Mouse (Mus musculus): ENCODE data around the gene Gm27029.
A peak's percentile ranks its signal among the peaks of the same experiment; 100 is the strongest.
"Not testable (repeated sequence)": the region's sequence is repeated elsewhere in the genome, so short reads cannot be mapped to it uniquely, and the experiment has no call there.

Gm27029 gene

GRCm38 (mm10) chr11:101419610-101420009, 5.0 kb downstream of the Gm27029 start:
- DNase-seq (ENCODE audit: low spot score): no peak

- no peak for DNase-seq (ENCODE audit: low spot score)
These were observed 5.6 kb downstream of the Gm27029 start for GRCm38 (mm10) chr11:101418991-101419390.

- DNase-seq (ENCODE audit: low spot score): peak; percentile 82
These were observed 7.3 kb downstream of the Gm27029 start, which contains the start of gene Aarsd1 for GRCm38 (mm10) chr11:101417101-101417855. Aarsd1 (minus strand) TSS chr11:101417615.

GRCm38 (mm10) chr11:101416433-101417100, 8.0 kb downstream of the Gm27029 start:
- peak; percentile 70 for DNase-seq (ENCODE audit: low spot score)

- no peak for DNase-seq (ENCODE audit: low spot score)
These were observed 9.3 kb downstream of the Gm27029 start for GRCm38 (mm10) chr11:101415306-101415705.

GRCm38 (mm10) chr11:101395110-101395509, 29.5 kb downstream of the Gm27029 start:
- peak; percentile 42 for DNase-seq (ENCODE audit: low spot score)

- DNase-seq (ENCODE audit: low spot score): no peak
These were observed 42.8 kb downstream of the Gm27029 start for GRCm38 (mm10) chr11:101381817-101382216.

- no peak for DNase-seq (ENCODE audit: low spot score)
These were observed 45.7 kb downstream of the Gm27029 start for GRCm38 (mm10) chr11:101378926-101379325.

GRCm38 (mm10) chr11:101378196-101378595, 46.4 kb downstream of the Gm27029 start:
- not testable (repeated sequence) for DNase-seq (ENCODE audit: low spot score)

- DNase-seq (ENCODE audit: low spot score): no peak
These were observed 50.1 kb downstream of the Gm27029 start for GRCm38 (mm10) chr11:101374421-101374938.

GRCm38 (mm10) chr11:101370141-101370540, 54.5 kb downstream of the Gm27029 start:
- no peak for DNase-seq (ENCODE audit: low spot score)

- DNase-seq (ENCODE audit: low spot score): no peak
These were observed 57.2 kb downstream of the Gm27029 start, which contains the start of gene G6pc for GRCm38 (mm10) chr11:101367326-101367935. G6pc (plus strand) TSS chr11:101367561.

GRCm38 (mm10) chr11:101364531-101364931, 60.1 kb downstream of the Gm27029 start:
- DNase-seq (ENCODE audit: low spot score): no peak

- DNase-seq (ENCODE audit: low spot score): no peak
These were observed 63.9 kb downstream of the Gm27029 start for GRCm38 (mm10) chr11:101360651-101361113.

GRCm38 (mm10) chr11:101359776-101360175, 64.8 kb downstream of the Gm27029 start:
- DNase-seq (ENCODE audit: low spot score): no peak

GRCm38 (mm10) chr11:101357505-101358182, 67.0 kb downstream of the Gm27029 start:
- no peak for DNase-seq (ENCODE audit: low spot score)
